Mouse (Mus musculus) gastrocnemius, postnatal 36 days (tissue): ENCODE measurements at regions not wholly inside any gene's neighbourhood (a gene's known extent, or its start where the extent isn't known, plus 50 kb on each side); places are given as distances from the start of the nearest gene placed in this dataset.
A peak's percentile ranks its signal among the peaks of the same experiment; 100 is the strongest.
"Not testable (repeated sequence)": the region's sequence is repeated elsewhere in the genome, so short reads cannot be mapped to it uniquely, and the experiment has no call there.

Experiments
- DNase-seq, 2 experiments: peaks; one replicate each; pipeline ENCODE4 v3.0.0; 2022
- intact Hi-C: fragments of 180-260 bp; cut with DNase I; formaldehyde crosslinking; loops from one replicate; pipeline ENCODE4 v1.15.1; 2025

GRCm38 (mm10) chr19:59516957-59517356 lies 58.8 kb downstream of the Emx2 start:
- intact Hi-C loops: no loop called here
- DNase-seq: no peak

DNA sequence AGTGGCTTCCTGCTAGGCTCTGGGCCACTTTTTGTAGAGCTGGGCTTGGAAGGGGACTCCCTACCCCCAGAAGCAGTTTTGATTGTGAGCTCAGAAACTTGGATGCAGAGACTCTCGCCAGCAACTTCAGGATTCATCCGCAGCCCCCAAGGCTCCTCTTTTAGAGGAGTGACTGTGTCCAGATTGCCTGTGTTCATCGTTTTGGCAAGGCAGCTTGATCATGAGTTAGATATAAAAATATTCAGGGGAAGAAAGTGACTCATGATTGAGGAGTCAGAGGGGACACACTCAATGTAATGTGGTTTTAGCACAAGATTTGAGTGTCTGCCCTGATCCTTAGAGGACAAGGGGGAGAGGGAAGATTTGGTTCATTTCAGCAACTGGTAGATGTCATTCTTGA lies 61.0 kb downstream of the Emx2 start:
- intact Hi-C loops: no loop called here
- DNase-seq: no peak

DNA sequence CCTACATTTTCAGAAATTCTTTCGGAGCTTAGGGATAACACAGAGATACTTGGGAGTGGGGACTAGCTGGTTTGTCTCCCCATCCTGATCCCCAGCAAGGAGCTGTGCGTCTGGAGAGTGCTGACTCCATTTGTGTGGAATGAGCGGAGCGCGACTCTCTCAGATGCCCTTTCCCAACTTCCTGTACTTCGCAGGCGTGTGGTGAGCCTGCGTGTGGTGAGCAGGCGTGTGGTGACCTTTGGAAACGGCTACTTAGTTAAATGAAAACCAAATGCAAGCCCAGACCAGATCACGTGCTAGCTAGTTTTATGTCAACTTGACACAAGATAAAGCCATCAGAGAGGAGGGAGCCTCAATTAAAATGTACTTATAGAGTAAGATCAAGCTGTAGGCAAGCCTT lies 64.0 kb downstream of the Emx2 start:
- intact Hi-C loops: no loop called here
- DNase-seq: no peak

GRCm38 (mm10) chr19:59523356-59523755 lies 65.2 kb downstream of the Emx2 start:
- intact Hi-C loops: no loop called here

DNA sequence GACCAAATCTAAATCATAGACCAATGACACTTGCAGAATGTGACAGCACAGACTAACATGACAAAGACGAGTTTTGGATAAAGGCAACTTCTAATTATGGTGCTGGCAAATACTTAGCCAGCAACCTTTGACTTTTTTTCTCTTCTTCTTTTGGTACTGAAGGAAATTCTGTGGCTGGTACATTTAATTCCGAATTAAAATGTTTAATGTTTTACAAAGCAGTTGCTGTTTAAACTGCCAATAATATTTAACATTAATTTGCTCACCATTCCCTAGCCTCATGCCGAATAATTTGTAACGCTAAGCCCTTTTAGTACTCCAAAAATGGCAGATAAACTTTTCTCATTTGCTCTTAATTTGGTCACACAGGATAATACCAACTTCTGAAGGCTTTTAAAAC lies 105.9 kb downstream of the Emx2 start:
- no peak for DNase-seq
- intact Hi-C loops: no loop called here

More at GRCm38 (mm10) chr19:59523356-59523755, 65.2 kb downstream of the Emx2 start:
- no peak for DNase-seq

- no peak for DNase-seq
- intact Hi-C loops: no loop called here
These were observed 110.7 kb downstream of the Emx2 start for GRCm38 (mm10) chr19:59568907-59569306.

GRCm38 (mm10) chr19:59569590-59569989 lies 111.4 kb downstream of the Emx2 start:
- intact Hi-C loops, DNase-seq: not testable (repeated sequence)

GRCm38 (mm10) chr19:59574346-59574745 lies 116.2 kb downstream of the Emx2 start:
- intact Hi-C loops: no loop called here
- DNase-seq: no peak

GRCm38 (mm10) chr19:59577886-59578285 lies 119.7 kb downstream of the Emx2 start:
- intact Hi-C loops: no loop called here
- no peak for DNase-seq

DNA sequence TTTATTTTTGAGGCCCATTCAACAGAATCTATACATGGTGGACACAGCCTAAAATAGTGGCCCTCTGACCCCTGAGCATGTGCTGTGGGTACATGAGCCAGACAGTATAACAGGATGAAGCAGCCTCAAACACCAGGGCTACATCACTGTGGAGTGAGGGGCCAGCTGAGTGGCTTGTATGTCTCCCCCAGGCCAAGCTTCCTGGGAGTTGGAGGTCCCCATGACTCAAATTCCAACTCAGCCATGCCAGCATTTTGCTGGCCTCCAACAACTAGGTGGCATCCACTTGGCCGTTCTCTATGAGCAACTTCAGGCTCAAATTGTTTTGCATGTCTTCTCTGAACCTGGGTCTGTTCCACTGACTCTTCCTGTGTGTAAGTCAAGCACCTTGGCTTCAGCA lies 121.5 kb downstream of the Emx2 start:
- intact Hi-C loops: no loop called here
- DNase-seq: no peak

GRCm38 (mm10) chr19:59585835-59586234 lies 127.7 kb downstream of the Emx2 start:
- intact Hi-C loops: no loop called here
- DNase-seq: no peak

DNA sequence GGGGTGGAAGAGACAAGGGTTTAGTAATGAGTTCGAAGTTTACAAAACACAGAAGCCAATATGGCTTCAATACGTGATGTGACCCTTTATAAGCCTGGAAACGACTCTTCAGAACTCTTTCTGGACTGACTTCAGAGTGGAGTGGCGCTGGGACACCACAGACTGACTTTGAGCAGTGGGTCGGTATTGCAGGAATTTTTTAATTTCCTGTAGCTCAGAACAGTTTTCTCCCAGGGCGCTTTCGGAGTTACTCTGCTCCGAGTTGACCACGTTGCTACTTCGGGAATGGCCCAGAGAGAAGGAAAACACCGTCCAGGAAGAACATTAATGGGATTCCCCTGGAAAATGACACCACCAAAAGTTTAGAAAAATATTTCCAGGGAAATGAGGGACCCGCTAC lies 129.1 kb downstream of the Emx2 start:
- DNase-seq: no peak
- intact Hi-C loops: no loop called here

DNA sequence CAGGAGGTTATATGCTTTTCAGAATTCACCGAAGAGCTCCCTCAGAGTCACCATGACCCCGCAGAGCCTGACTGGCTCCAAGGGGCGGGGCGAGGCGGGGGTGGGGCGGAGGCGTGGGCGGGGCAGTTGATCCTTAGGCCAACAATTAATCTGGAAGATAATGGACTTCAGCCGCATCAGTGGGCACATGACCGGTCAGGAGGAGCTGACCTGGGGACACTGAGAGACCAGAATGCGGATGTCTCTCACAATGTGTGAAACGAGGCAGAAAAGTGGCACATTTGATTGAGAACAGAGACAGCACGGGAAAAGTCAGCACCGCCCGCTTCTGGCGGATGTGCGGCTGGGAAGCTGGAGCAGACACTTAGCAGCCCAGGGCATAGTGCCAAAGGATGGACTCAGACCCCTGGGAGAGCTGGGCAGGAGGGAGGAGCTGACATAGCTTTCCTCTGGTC lies 129.9 kb downstream of the Emx2 start:
- intact Hi-C loops: no loop called here
- peak in 1 of 2 experiments; percentile 21 for DNase-seq

- intact Hi-C loops: no loop called here
- no peak for DNase-seq
These were observed 131.8 kb downstream of the Emx2 start for GRCm38 (mm10) chr19:59590021-59590420.

GRCm38 (mm10) chr19:59592060-59592459 lies 133.9 kb downstream of the Emx2 start:
- intact Hi-C loops: no loop called here
- no peak for DNase-seq

DNA sequence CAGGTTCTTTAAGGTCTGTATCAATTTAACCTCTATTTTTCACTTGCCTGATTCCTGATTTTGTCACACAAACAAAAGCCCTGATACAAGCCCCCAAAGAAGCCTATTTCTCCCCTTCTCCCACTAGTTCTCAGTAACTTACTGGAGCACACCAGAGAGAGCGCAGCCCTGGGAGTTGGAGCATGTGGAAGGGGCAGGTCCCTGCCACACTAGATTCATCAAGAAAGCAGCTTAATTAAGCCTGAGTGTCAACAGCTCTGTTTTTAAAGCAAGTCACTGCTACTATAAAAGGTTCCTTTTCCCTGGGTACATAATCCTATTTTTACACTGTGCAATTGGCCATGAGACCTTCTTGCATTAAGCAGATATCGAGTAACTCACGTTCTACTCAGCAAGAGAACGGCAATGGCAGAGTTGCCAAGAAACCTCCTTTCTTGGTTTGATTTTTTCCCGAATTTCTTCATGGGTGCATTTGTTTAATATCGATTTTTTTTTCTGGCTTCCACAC lies 166.2 kb downstream of the Emx2 start:
- DNase-seq: no peak
- intact Hi-C loops: no loop called here

- no peak for DNase-seq
- intact Hi-C loops: no loop called here
These were observed 169.5 kb downstream of the Emx2 start for GRCm38 (mm10) chr19:59627681-59628080.

- no peak for DNase-seq
- intact Hi-C loops: no loop called here
These were observed 170.4 kb downstream of the Emx2 start for GRCm38 (mm10) chr19:59628296-59629160.

- intact Hi-C loops: no loop called here
- DNase-seq: no peak
These were observed 170.9 kb downstream of the Emx2 start for GRCm38 (mm10) chr19:59629161-59629445.

- DNase-seq: no peak
- intact Hi-C loops: no loop called here
These were observed 171.9 kb downstream of the Emx2 start for GRCm38 (mm10) chr19:59630095-59630494.

DNA sequence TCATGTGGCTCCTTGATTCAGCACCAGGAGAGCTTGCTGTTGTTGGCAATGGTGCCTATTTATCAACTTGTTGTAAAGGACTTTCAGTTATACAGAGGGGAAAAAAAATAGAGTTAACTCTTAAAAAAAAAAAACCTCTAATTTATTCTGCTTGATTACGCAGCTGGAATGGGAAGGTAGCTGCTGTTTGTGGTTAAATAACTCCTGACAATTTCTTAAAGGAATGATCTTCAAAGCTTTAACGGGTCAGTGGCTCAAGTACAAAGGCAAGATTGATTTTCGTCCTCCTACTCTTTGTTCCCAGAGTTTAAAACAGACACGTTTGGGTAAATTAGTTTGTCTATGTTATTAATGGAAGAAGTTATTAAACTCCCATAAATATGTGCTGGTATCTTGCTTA lies 172.5 kb downstream of the Emx2 start:
- intact Hi-C loops: no loop called here
- DNase-seq: no peak

GRCm38 (mm10) chr19:59631541-59631940 lies 173.4 kb downstream of the Emx2 start:
- intact Hi-C loops: no loop called here
- no peak for DNase-seq
